Mouse (Mus musculus) heart, embryonic 10.5 days (tissue): Measurements from ENCODE around the gene 9130213A22Rik. TPM values are rescaled to one million over a fixed set of nuclear protein-coding genes. Genes with fewer than 3 reads are reported as not detected.
A peak's percentile ranks its signal among the peaks of the same experiment; 100 is the strongest.

ENCODE experiments used
- DNase-seq: peaks from one replicate; pipeline ENCODE4 v3.0.0-alpha.2; 2017; ENCODE audit warnings: low spot score
- H3K27ac ChIP-seq: fragments of 300-500 bp; sonication (generic); 2 replicates; pipeline ENCODE4 v1.5.1; 2016; ENCODE audit warnings: mild to moderate bottlenecking
- H3K27me3 ChIP-seq: fragments of 300-500 bp; sonication (generic); 2 replicates; pipeline ENCODE4 v1.6.1; 2016; ENCODE audit warnings: mild to moderate bottlenecking; ENCODE audit not compliant: poor library complexity, insufficient read depth, severe bottlenecking
- H3K36me3 ChIP-seq: fragments of 300-500 bp; sonication (generic); 2 replicates; pipeline ENCODE4 v1.6.1; 2016; ENCODE audit warnings: mild to moderate bottlenecking, moderate library complexity
- H3K4me1 ChIP-seq: fragments of 300-500 bp; sonication (generic); 2 replicates; pipeline ENCODE4 v1.6.1; 2016; ENCODE audit warnings: mild to moderate bottlenecking
- H3K4me3 ChIP-seq: fragments of 300-500 bp; sonication (generic); 2 replicates; pipeline ENCODE4 v1.5.1; 2016; ENCODE audit warnings: mild to moderate bottlenecking, moderate library complexity
- H3K9me3 ChIP-seq: fragments of 300-500 bp; sonication (generic); 2 replicates; pipeline ENCODE4 v1.6.1; 2016; ENCODE audit warnings: mild to moderate bottlenecking, moderate library complexity
- whole genome bisulfite sequencing: fragments of 180-500 bp; shearing (Covaris S2); methylation state at CpG from one replicate; pipeline ENCODE4 v1.1.7; 2016; 5-methylcytosine and 5-hydroxymethylcytosine counted together
- polyA plus RNA-seq: library from polyadenylated mRNA; unstranded; fragments of >200 nt; fragmentation: Nextera tagmentation; extraction: Ambion mirVana; gene quantifications from 2 replicates; pipeline ENCODE4 v1.2.1, GENCODE M21; 2016

Gene 9130213A22Rik
- polyA plus RNA-seq, 1 experiment from 2014 or later: 0.16 TPM

DNA sequence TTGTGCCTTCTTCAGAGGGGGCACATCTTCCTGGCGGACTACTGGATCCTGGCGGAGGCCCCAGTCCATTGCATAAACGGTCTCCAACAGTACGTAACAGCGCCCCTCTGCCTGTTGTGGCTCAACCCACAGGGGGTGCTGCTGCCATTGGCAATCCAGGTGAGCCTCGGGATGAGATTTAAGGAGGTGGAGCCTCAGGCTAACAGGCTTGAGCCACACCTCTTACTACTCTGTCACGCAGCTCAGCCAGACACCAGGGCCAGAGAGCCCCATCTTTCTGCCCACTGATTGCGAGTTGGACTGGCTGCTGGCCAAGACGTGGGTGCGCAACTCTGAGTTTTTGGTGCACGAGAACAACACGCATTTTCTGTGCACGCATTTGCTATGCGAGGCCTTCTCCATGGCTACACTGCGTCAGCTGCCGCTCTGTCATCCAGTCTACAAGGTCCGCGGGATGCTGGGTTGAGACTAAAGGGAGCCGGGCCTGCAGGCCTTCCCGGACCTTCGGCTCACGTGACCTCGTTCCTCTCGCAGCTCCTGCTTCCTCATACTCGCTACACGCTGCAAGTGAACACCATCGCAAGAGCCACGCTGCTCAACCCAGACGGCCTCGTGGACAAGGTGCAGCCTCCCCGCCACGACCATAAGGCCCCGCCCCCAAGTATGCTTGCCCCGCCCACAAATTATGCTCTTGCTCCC lies 11.7 kb upstream of the 9130213A22Rik start:
- Histone ChIP-seq H3K27me3 (peaks cover 32% of the 10 kb centered on the region), H3K4me3 (peak overlapping the region; percentile 64), H3K36me3 (no peaks in the 10 kb centered on the region), H3K9me3 (no peaks in the 10 kb centered on the region), H3K27ac (peak overlapping the region; percentile 57; the same call in 1 of the 2 replicates), H3K4me1 (peaks cover 13% of the 10 kb centered on the region)
- DNase-seq: no peak
- 2% methylated on average over 34 of the region's 34 CpGs for WGBS

DNA sequence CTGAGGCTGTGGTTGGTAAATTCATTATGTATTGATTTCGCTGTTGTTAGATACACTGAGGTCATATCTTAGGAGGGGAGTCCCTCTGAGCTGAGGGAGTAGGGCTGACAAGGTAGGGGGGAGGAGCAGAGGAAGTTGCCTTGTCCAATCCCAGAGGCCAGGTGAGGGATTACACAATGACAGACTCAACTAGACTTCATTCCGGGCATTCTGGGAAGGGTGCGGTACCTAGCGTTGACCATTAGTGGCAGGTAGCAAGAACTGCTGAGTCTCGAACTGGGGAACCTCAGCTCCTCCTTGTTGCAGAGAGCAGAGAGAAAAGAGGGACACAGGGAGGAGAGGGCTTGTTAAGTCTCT lies 11.2 kb upstream of the 9130213A22Rik start:
- 0 out of 2 replicates have a peak overlapping the region, but pooled peaks have one; percentile 57 for H3K27ac ChIP-seq
- H3K9me3 ChIP-seq: no peaks in the 10 kb centered on the region
- H3K4me1 ChIP-seq: peaks cover 13% of the 10 kb centered on the region
- WGBS: 18% methylated on average over 5 of the region's 5 CpGs
- H3K36me3 ChIP-seq: no peaks in the 10 kb centered on the region
- peak overlapping the region; percentile 64 for H3K4me3 ChIP-seq
- DNase-seq: no peak
- peaks cover 32% of the 10 kb centered on the region for H3K27me3 ChIP-seq

DNA sequence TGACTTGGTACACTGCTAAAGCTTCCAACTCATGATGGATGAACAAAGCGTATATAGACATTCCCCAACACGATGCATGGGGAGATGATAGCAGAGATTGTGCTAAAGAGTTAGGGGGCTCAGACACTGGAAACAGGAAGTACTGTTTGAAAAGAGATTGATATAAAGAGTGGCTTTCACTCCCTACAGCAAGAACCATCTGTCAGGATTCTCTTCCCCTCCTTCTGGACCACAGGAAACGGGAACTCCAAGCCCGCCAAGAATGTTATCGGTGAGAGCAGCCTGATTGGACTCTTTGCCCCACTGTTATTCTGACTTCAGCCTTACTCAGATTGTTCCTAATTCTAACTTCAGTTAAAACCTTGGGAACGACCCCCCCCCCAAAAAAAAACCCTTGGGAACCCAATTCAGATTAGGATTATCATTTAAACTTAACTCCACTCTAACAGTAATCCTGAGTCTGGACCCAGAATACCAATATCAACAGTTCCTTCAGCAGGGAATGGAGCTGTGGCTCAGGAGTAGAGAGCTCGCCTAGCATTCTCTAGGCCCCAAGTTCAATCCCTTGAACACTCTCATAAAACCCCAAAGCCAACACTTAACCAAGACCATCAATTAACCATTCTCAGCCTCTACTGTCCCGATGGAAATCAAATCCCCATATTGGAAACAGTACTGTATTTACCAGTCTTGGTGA lies 6.2 kb upstream of the 9130213A22Rik start:
- Histone ChIP-seq H3K27me3 (peaks cover 29% of the 10 kb centered on the region), H3K4me1 (peaks cover 20% of the 10 kb centered on the region), H3K9me3 (no peaks in the 10 kb centered on the region), H3K36me3 (no peaks in the 10 kb centered on the region), H3K4me3 (no peak overlapping the region), H3K27ac (no peak overlapping the region)
- DNase-seq: no peak
- WGBS: 57% methylated on average over 8 of the region's 8 CpGs

DNA sequence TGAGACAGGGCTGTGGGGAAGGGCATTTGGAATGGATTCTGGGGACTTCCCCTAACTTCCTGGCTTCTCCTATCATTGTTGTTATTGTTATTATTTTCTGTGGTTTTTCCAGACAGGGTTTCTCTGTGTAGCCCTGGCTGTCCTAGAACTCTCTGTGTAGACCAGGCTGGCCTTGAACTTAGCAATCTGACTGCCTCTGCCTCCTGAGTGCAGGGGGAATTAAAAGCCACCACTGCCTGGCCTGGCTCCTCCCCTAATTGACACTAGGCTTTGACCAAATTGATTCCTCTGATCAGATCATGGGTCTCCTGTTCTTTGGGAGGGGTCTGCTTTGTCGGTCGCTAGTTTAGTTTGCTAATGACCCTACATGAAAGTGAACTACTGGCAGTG lies 4.3 kb upstream of the 9130213A22Rik start:
- Histone ChIP-seq H3K36me3 (no peaks in the 10 kb centered on the region), H3K4me3 (peak overlapping the region; percentile 67; the same call in 1 of the 2 replicates), H3K27me3 (peaks cover 13% of the 10 kb centered on the region; the same call in 1 of the 2 replicates), H3K27ac (no peak overlapping the region), H3K9me3 (no peaks in the 10 kb centered on the region), H3K4me1 (peaks cover 30% of the 10 kb centered on the region)
- no peak for DNase-seq
- 38% methylated on average over 2 of the region's 2 CpGs for WGBS

DNA sequence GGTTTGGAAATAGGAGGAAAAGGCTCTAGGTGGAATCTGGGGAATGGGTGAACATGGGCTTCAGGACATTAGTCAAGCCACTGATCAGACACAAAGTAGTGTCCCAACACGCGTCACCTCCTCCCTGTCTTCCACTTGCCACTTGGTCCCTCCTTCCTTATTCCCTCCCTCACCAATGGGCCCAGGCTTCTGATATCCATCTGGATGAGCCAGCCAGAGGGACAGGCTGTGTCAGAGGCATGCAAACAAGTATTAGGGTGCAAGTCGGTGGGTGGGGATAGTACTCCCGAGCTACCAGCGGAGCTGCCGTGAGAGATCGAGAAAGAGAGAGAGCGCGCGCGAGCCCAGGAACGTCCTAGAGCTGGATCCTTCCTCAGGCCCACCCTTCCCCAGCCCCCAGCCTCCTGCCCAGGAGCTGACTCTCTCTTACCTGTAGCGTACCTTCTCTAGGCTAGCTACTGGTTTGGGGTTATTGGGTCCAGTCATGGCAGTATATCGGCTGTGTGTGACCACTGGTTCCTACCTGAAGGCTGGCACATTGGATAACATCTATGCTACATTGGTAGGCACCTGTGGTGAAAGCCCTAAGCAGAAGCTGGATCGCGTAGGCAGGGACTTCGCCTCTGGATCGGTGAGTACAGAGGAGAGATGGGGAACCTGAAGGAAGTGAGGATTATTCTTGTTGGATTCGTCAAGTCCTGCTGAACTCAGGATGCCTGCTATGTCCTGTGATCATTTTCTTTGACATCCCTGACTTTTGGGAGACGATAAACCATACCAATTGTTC lies 3.7 kb upstream of the 9130213A22Rik start:
- Histone ChIP-seq H3K27ac (peak overlapping the region; percentile 80; the same call in 1 of the 2 replicates), H3K9me3 (no peaks in the 10 kb centered on the region), H3K27me3 (peaks cover 11% of the 10 kb centered on the region; the same call in 1 of the 2 replicates), H3K4me1 (peaks cover 35% of the 10 kb centered on the region), H3K36me3 (no peaks in the 10 kb centered on the region), H3K4me3 (peak overlapping the region; percentile 67)
- 16% methylated on average over 20 of the region's 20 CpGs for WGBS
- DNase-seq: no peak

DNA sequence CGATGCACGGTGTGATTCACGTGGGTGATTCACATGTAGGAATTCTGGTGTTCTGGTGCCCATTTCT lies 3.3 kb upstream of the 9130213A22Rik start, which contains the start of gene Aloxe3:
TSS of gene Aloxe3 (plus strand) at position 45 of the 67 bp plus-strand sequence.
- H3K27ac ChIP-seq: peak within 1 kb of the TSS; percentile 80; the same call in 1 of the 2 replicates
- no peak for DNase-seq
- no peaks in the 10 kb centered on the region for H3K36me3 ChIP-seq
- H3K27me3 ChIP-seq: peaks cover 11% of the 10 kb centered on the region; the same call in 1 of the 2 replicates
- WGBS: 1% methylated on average over 3 of the region's 3 CpGs
- peaks cover 40% of the 10 kb centered on the region for H3K4me1 ChIP-seq
- H3K4me3 ChIP-seq: peak within 1 kb of the TSS; percentile 67
- no peaks in the 10 kb centered on the region for H3K9me3 ChIP-seq

- Histone ChIP-seq H3K36me3 (no peaks in the 10 kb centered on the region), H3K9me3 (no peaks in the 10 kb centered on the region), H3K4me1 (peaks cover 44% of the 10 kb centered on the region), H3K27me3 (peaks cover 11% of the 10 kb centered on the region; the same call in 1 of the 2 replicates), H3K4me3 (peak overlapping the region; percentile 67), H3K27ac (peak overlapping the region; percentile 80; the same call in 1 of the 2 replicates)
- peak; percentile 94 for DNase-seq
- WGBS: under 1% methylated on average over 24 of the region's 24 CpGs
Measured at GRCm38 (mm10) chr11:69125041-69125851, 2.9 kb upstream of the 9130213A22Rik start.

DNA sequence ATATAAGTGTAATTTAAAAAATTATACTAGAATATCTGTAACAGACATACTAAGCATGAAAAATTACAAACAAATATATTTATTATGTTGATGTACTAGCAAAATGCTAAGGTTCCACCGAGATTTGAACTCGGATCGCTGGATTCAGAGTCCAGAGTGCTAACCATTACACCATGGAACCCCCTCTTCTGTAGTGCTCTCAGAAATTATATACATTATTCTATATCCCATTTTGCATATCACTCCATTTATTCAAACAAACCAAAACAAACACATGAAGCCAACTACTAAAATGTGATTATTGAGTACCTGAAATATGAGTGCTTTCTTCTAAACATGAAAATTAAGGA lies 2.1 kb upstream of the 9130213A22Rik start:
- no peak overlapping the region for H3K27ac ChIP-seq
- no peaks in the 10 kb centered on the region for H3K36me3 ChIP-seq
- H3K27me3 ChIP-seq: peaks cover 11% of the 10 kb centered on the region; the same call in 1 of the 2 replicates
- peaks cover 52% of the 10 kb centered on the region for H3K4me1 ChIP-seq
- peak overlapping the region; percentile 86 for H3K4me3 ChIP-seq
- WGBS: 0% methylated on average over 3 of the region's 3 CpGs
- DNase-seq: no peak
- no peaks in the 10 kb centered on the region for H3K9me3 ChIP-seq

DNA sequence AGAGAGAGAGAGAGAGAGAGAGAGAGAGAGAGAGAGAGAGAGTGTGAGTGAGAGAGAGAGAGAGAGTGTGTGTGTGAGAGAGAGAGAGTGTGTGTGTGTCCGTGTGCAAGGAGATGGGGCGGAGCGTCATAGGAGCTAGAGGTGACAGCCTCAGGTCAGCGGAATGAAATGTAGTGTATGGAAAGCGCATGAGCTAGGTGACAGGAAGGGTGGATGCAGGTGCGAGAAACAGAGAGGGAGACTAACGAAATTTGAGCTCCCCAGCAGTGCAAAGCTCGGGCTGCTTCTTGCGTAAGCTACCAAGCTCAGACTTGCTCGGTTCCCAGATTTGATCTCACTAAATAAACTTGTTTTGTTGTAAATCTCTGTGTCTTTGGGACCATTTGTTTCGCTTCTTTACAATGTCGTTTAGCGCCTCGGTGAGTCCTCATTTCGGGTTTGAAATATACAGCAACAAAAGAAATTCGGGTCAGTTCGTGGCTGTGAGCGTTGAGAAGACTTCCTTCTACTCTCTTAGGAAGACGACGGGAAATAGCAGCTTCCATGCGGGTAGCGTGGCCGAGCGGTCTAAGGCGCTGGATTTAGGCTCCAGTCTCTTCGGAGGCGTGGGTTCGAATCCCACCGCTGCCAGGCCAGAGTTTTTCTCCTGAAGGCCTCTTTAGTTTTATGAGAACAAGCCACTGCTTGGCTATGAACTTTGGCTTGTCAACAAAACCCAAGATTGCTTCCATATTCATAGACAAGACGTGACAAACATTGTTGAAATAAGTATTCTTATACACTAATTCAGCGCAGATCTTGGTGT lies 1.5 kb upstream of the 9130213A22Rik start:
- Histone ChIP-seq H3K36me3 (no peaks in the 10 kb centered on the region), H3K4me3 (peak overlapping the region; percentile 86), H3K27me3 (peaks cover 11% of the 10 kb centered on the region; the same call in 1 of the 2 replicates), H3K9me3 (no peaks in the 10 kb centered on the region), H3K4me1 (peaks cover 58% of the 10 kb centered on the region), H3K27ac (peak overlapping the region; percentile 65; the same call in 1 of the 2 replicates)
- WGBS: under 1% methylated on average over 31 of the region's 31 CpGs
- peak; percentile 96 for DNase-seq

GRCm38 (mm10) chr11:69123056-69123692 lies 785 bp upstream of the 9130213A22Rik start:
- Histone ChIP-seq H3K4me1 (peaks cover 59% of the 10 kb centered on the region), H3K27ac (peak overlapping the region; percentile 88), H3K9me3 (no peaks in the 10 kb centered on the region), H3K27me3 (peaks cover 11% of the 10 kb centered on the region; the same call in 1 of the 2 replicates), H3K36me3 (no peaks in the 10 kb centered on the region), H3K4me3 (peak overlapping the region; percentile 86)
- WGBS: under 1% methylated on average over 29 of the region's 29 CpGs
- peak; percentile 95 for DNase-seq

DNA sequence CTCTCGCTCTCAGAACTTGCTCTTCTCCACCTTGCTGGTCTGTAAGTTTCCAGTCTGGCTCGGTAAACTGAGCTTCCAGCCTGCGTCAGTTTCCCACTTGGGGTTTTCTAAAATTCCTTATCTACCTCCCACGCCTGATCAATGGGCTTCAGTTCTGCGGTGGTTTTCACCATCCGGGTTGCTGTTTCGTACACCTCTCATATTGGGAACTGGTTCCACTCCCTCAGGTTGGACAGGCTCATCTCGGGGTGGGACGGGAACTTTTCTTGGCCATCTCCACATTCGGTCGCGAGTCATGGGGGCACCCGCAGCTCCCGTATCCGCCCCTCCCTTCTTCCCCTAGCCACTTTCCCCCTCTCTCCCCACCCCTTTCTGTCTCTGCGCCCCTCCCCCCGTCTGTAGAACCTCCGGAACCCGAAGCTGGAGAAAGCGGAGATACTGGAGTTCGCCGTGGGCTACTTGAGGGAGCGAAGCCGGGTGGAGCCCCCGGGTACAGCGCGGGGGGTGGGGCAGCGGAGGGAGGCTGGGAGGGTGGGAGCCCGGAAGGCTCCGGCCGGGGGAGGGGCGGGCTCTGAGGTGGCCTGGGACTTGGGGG lies 551 bp downstream of the 9130213A22Rik start:
- Histone ChIP-seq H3K27ac (peak overlapping the region; percentile 88), H3K36me3 (no peaks in the 10 kb centered on the region), H3K9me3 (no peaks in the 10 kb centered on the region), H3K4me1 (peaks cover 64% of the 10 kb centered on the region), H3K27me3 (peaks cover 1% of the 10 kb centered on the region; the same call in 1 of the 2 replicates), H3K4me3 (peak overlapping the region; percentile 86)
- peak; percentile 82 for DNase-seq
- WGBS: under 1% methylated on average over 32 of the region's 32 CpGs
